Mouse (Mus musculus): ENCODE results near the gene Tanc1.

DNA sequence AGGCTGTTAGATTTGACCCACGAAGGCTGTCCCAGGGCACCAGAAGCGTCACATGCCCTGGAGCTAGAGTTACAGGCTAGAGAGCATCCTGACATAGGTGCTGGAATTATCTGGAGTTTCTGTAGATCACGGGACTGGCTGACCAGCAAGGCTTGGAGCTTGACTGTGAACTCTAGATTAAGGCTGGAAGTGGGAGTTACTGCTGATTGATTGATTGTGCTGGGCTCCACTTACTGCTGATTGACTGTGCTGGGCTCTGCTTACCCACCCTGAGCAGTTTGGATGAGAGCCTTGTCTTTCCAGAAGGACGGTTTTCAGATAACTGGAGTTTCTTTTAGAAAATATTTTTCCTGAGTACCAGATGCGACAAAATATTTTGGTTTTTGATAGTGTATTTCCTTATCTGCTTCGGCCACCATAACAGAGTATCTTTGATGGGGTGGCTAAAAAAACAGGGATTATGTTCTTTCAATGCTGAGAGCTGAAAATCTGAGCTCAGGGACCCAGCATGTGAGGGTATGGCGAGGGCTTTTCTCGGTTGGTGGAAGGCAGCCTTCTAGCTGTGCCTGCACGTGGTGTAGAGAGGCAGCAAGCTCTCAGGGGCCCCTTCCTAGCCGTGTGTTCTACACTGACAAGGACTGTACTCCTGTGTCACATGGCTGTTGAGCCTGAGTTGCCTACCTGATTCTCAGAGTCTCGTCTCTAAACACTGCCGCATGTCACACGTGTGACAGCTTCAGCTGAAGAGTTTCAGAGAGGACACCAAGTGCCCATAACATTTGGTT is 96.3 kb downstream of the Tanc1 start:
- TF ChIP-seq CTCF (IDR thresholded peaks at IDR 0.05) = no peak
- no peak for TF ChIP-seq POLR2A (IDR thresholded peaks at IDR 0.05; ENCODE audit: insufficient read depth, low read depth, low read length)
- no peak for TF ChIP-seq EP300 (IDR thresholded peaks at IDR 0.05; ENCODE audit: insufficient read depth, low read depth, low read length)
